Mouse (Mus musculus) lung, postnatal 0 days (tissue): ENCODE results near the gene Gsdme. TPM values are rescaled to one million over a fixed set of nuclear protein-coding genes. Genes with fewer than 3 reads are reported as not detected.

Experiments
- ATAC-seq: fragments of 200-750 bp; cut with Nextera tagmentation; 2 replicates; pipeline ENCODE4 v1.8.0; 2017; ENCODE audit warnings: moderate library complexity
- DNase-seq: peaks from one replicate; pipeline ENCODE4 v3.0.0-alpha.2; 2016; ENCODE audit warnings: low spot score
- H3K27ac ChIP-seq: fragments of 300-500 bp; sonication (generic); 2 replicates; pipeline ENCODE4 v1.5.1; 2014; ENCODE audit warnings: antibody characterized with exemption, mild to moderate bottlenecking, low read length, mixed read lengths
- H3K27me3 ChIP-seq: fragments of 300-500 bp; sonication (generic); replicated peaks from 2 replicates; pipeline ENCODE4 v1.6.1; 2014; ENCODE audit warnings: low read length, mixed read lengths; ENCODE audit not compliant: insufficient read depth
- H3K36me3 ChIP-seq: fragments of 300-500 bp; sonication (generic); 2 replicates; pipeline ENCODE4 v1.6.1; 2014; ENCODE audit warnings: low read length, mixed read lengths; ENCODE audit not compliant: insufficient read depth
- H3K4me1 ChIP-seq: fragments of 300-500 bp; sonication (generic); 2 replicates; pipeline ENCODE4 v1.6.1; 2014; ENCODE audit warnings: antibody characterized with exemption, low read depth, low read length, mixed read lengths; ENCODE audit not compliant: insufficient read depth
- H3K4me2 ChIP-seq: fragments of 300-500 bp; sonication (generic); replicated peaks from 2 replicates; pipeline ENCODE4 v1.6.1; 2014; ENCODE audit warnings: low read depth, mild to moderate bottlenecking, low read length, moderate library complexity, mixed read lengths
- H3K4me3 ChIP-seq: fragments of 300-500 bp; sonication (generic); 2 replicates; pipeline ENCODE4 v1.5.1; 2014; ENCODE audit warnings: low read depth, low read length
- H3K9ac ChIP-seq: fragments of 300-500 bp; sonication (generic); replicated peaks from 2 replicates; pipeline ENCODE4 v1.6.1; 2014; ENCODE audit warnings: low read depth, mild to moderate bottlenecking
- H3K9me3 ChIP-seq: fragments of 300-500 bp; sonication (generic); 2 replicates; pipeline ENCODE4 v1.6.1; 2016; ENCODE audit warnings: low read length, mixed read lengths
- CTCF ChIP-seq: IDR thresholded peaks from 2 replicates; pipeline ENCODE4 v1.5.1; 2016; ENCODE audit warnings: antibody characterized with exemption, mild to moderate bottlenecking
- EP300 ChIP-seq: IDR thresholded peaks from 2 replicates; pipeline ENCODE4 v1.6.1; 2016; ENCODE audit warnings: antibody characterized with exemption, mild to moderate bottlenecking, control low read depth
- WGBS: fragments of 180-500 bp; shearing (Covaris S2); extraction: QIAGEN DNeasy Blood & Tissue Kit; methylation state at CpG from one replicate; pipeline ENCODE4 v1.1.7; 2014; 5-methylcytosine and 5-hydroxymethylcytosine counted together
- polyA plus RNA-seq: library from polyadenylated mRNA; unstranded; fragments of >200 nt; fragmentation: Nextera tagmentation; extraction: Ambion mirVana; gene quantifications from 2 replicates; pipeline ENCODE4 v1.2.1, GENCODE M21; 2015

Gene Gsdme
- polyA plus RNA-seq, 1 experiment from 2014 or later, result 14.8 TPM

DNA sequence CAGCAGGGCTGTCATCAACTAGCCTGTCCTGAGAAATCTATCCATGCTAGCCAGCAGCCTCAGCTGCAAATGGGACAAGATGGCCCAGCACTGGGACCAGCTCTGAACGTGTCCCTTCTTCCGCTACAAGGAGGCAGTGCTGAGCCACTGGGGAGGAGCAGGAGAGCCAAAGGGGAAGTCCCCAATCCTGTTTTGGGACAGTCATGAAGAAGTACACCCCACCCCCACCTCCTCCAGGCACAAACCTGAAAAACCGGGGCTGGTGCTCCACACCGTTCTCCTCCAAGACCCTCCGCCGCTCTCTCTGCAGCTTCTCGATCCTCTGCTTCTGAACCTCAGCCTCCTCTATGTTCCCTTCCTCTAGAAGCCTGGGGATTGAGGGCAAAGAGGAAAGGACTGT, 35.4 kb upstream of the Gsdme start:
- no peaks in the 10 kb centered on the region for H3K4me1 ChIP-seq
- no peaks in the 10 kb centered on the region for H3K27me3 ChIP-seq
- H3K36me3 ChIP-seq, result no peaks in the 10 kb centered on the region
- WGBS, result 61% methylated on average over 7 of the region's 7 CpGs
- H3K9ac ChIP-seq, result no peak overlapping the region
- H3K4me2 ChIP-seq, result no peak overlapping the region
- H3K9me3 ChIP-seq, result no peaks in the 10 kb centered on the region
- no peak for DNase-seq
- TF ChIP-seq EP300 (no peak), CTCF (no peak; the same call in 1 of the 2 replicates)
- no peak for ATAC-seq
- H3K27ac ChIP-seq, result no peak overlapping the region
- H3K4me3 ChIP-seq, result no peak overlapping the region

DNA sequence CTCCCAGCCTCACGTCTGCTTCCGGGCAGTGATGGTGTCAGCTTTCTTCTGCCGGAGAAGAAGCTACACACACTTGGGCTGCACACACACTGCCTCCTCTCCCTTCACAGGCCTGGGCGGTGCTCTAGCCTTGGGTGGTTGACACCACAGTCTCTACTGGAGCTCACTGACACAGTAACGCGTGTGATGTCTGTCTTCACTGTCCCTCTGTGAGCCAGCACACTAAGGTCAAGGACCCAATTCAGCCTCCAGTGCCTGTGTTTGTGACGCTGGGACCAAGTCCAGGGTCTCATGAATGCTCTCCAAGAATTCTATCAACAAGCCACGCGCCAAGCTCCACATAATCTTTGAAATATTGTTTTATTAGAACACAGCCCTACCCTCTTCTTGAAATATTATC, 34.0 kb upstream of the Gsdme start:
- Histone ChIP-seq H3K9me3 (no peaks in the 10 kb centered on the region), H3K27me3 (no peaks in the 10 kb centered on the region), H3K36me3 (no peaks in the 10 kb centered on the region), H3K4me2 (no peak overlapping the region), H3K9ac (no peak overlapping the region), H3K4me1 (no peaks in the 10 kb centered on the region), H3K27ac (no peak overlapping the region), H3K4me3 (no peak overlapping the region)
- ATAC-seq, result no peak
- TF ChIP-seq CTCF (no peak), EP300 (no peak)
- 83% methylated on average over 9 of the region's 9 CpGs for WGBS
- DNase-seq, result no peak

GRCm38 (mm10) chr6:50295136-50295535, 31.5 kb upstream of the Gsdme start:
- Histone ChIP-seq H3K36me3 (no peaks in the 10 kb centered on the region), H3K27ac (no peak overlapping the region), H3K27me3 (no peaks in the 10 kb centered on the region), H3K9ac (no peak overlapping the region), H3K4me1 (no peaks in the 10 kb centered on the region), H3K4me2 (no peak overlapping the region), H3K4me3 (no peak overlapping the region), H3K9me3 (no peaks in the 10 kb centered on the region)
- WGBS, result 81% methylated on average over 10 of the region's 10 CpGs
- ATAC-seq (no peak), DNase-seq (no peak)
- no peak for TF ChIP-seq EP300
- no peak for TF ChIP-seq CTCF

- no peak overlapping the region for H3K9ac ChIP-seq
- H3K9me3 ChIP-seq, result no peaks in the 10 kb centered on the region
- no peak for TF ChIP-seq EP300
- peak; percentile 99 for TF ChIP-seq CTCF
- no peaks in the 10 kb centered on the region for H3K36me3 ChIP-seq
- ATAC-seq, result peak; percentile 57
- peak; percentile 85 for DNase-seq
- H3K4me2 ChIP-seq, result no peak overlapping the region
- H3K27ac ChIP-seq, result no peak overlapping the region
- no peaks in the 10 kb centered on the region for H3K27me3 ChIP-seq
- 43% methylated on average over 1 of the region's 1 CpGs for WGBS
- H3K4me3 ChIP-seq, result no peak overlapping the region
- no peaks in the 10 kb centered on the region for H3K4me1 ChIP-seq
Measured at GRCm38 (mm10) chr6:50294128-50294527, 30.5 kb upstream of the Gsdme start.

GRCm38 (mm10) chr6:50291650-50292049, 28.0 kb upstream of the Gsdme start:
- WGBS, result 63% methylated on average over 4 of the region's 4 CpGs
- no peak overlapping the region for H3K4me2 ChIP-seq
- TF ChIP-seq EP300, result no peak
- no peak for TF ChIP-seq CTCF
- H3K27me3 ChIP-seq, result no peaks in the 10 kb centered on the region
- ATAC-seq (no peak), DNase-seq (no peak)
- H3K9me3 ChIP-seq, result no peaks in the 10 kb centered on the region
- no peak overlapping the region for H3K4me3 ChIP-seq
- no peak overlapping the region for H3K27ac ChIP-seq
- no peak overlapping the region for H3K9ac ChIP-seq
- no peaks in the 10 kb centered on the region for H3K4me1 ChIP-seq
- no peaks in the 10 kb centered on the region for H3K36me3 ChIP-seq

- no peaks in the 10 kb centered on the region for H3K9me3 ChIP-seq
- DNase-seq (no peak), ATAC-seq (no peak)
- no peaks in the 10 kb centered on the region for H3K4me1 ChIP-seq
- no peaks in the 10 kb centered on the region for H3K36me3 ChIP-seq
- H3K27ac ChIP-seq, result no peak overlapping the region
- H3K4me3 ChIP-seq, result no peak overlapping the region
- WGBS, result 91% methylated on average over 3 of the region's 3 CpGs
- no peaks in the 10 kb centered on the region for H3K27me3 ChIP-seq
- TF ChIP-seq EP300 (no peak), CTCF (no peak)
- H3K9ac ChIP-seq, result no peak overlapping the region
- H3K4me2 ChIP-seq, result no peak overlapping the region
Measured at GRCm38 (mm10) chr6:50286881-50287280, 23.2 kb upstream of the Gsdme start.

GRCm38 (mm10) chr6:50279642-50280041, 16.0 kb upstream of the Gsdme start:
- 73% methylated on average over 7 of the region's 7 CpGs for WGBS
- no peak for ATAC-seq

More at GRCm38 (mm10) chr6:50279642-50280041, 16.0 kb upstream of the Gsdme start:
- H3K27me3 ChIP-seq, result no peaks in the 10 kb centered on the region
- no peaks in the 10 kb centered on the region for H3K9me3 ChIP-seq
- DNase-seq, result no peak
- TF ChIP-seq CTCF, result no peak
- TF ChIP-seq EP300, result no peak
- H3K27ac ChIP-seq, result no peak overlapping the region
- no peak overlapping the region for H3K9ac ChIP-seq
- no peak overlapping the region for H3K4me2 ChIP-seq
- no peaks in the 10 kb centered on the region for H3K4me1 ChIP-seq
- no peak overlapping the region for H3K4me3 ChIP-seq
- no peaks in the 10 kb centered on the region for H3K36me3 ChIP-seq
